Mouse (Mus musculus) lung, postnatal 0 days (tissue): ENCODE results near the gene Nr0b2. TPM values are rescaled to one million over a fixed set of nuclear protein-coding genes. Genes with fewer than 3 reads are reported as not detected.
A peak's percentile ranks its signal among the peaks of the same experiment; 100 is the strongest.

Experiments
- ATAC-seq: fragments of 200-750 bp; cut with Nextera tagmentation; 2 replicates; pipeline ENCODE4 v1.8.0; 2017; ENCODE audit warnings: moderate library complexity
- DNase-seq: peaks from one replicate; pipeline ENCODE4 v3.0.0-alpha.2; 2016; ENCODE audit warnings: low spot score
- H3K27ac ChIP-seq: fragments of 300-500 bp; sonication (generic); 2 replicates; pipeline ENCODE4 v1.5.1; 2014; ENCODE audit warnings: antibody characterized with exemption, mild to moderate bottlenecking, low read length, mixed read lengths
- H3K27me3 ChIP-seq: fragments of 300-500 bp; sonication (generic); replicated peaks from 2 replicates; pipeline ENCODE4 v1.6.1; 2014; ENCODE audit warnings: low read length, mixed read lengths; ENCODE audit not compliant: insufficient read depth
- H3K36me3 ChIP-seq: fragments of 300-500 bp; sonication (generic); 2 replicates; pipeline ENCODE4 v1.6.1; 2014; ENCODE audit warnings: low read length, mixed read lengths; ENCODE audit not compliant: insufficient read depth
- H3K4me1 ChIP-seq: fragments of 300-500 bp; sonication (generic); 2 replicates; pipeline ENCODE4 v1.6.1; 2014; ENCODE audit warnings: antibody characterized with exemption, low read depth, low read length, mixed read lengths; ENCODE audit not compliant: insufficient read depth
- H3K4me2 ChIP-seq: fragments of 300-500 bp; sonication (generic); replicated peaks from 2 replicates; pipeline ENCODE4 v1.6.1; 2014; ENCODE audit warnings: low read depth, mild to moderate bottlenecking, low read length, moderate library complexity, mixed read lengths
- H3K4me3 ChIP-seq: fragments of 300-500 bp; sonication (generic); 2 replicates; pipeline ENCODE4 v1.5.1; 2014; ENCODE audit warnings: low read depth, low read length
- H3K9ac ChIP-seq: fragments of 300-500 bp; sonication (generic); replicated peaks from 2 replicates; pipeline ENCODE4 v1.6.1; 2014; ENCODE audit warnings: low read depth, mild to moderate bottlenecking
- H3K9me3 ChIP-seq: fragments of 300-500 bp; sonication (generic); 2 replicates; pipeline ENCODE4 v1.6.1; 2016; ENCODE audit warnings: low read length, mixed read lengths
- CTCF ChIP-seq: IDR thresholded peaks from 2 replicates; pipeline ENCODE4 v1.5.1; 2016; ENCODE audit warnings: antibody characterized with exemption, mild to moderate bottlenecking
- EP300 ChIP-seq: IDR thresholded peaks from 2 replicates; pipeline ENCODE4 v1.6.1; 2016; ENCODE audit warnings: antibody characterized with exemption, mild to moderate bottlenecking, control low read depth
- WGBS: fragments of 180-500 bp; shearing (Covaris S2); extraction: QIAGEN DNeasy Blood & Tissue Kit; methylation state at CpG from one replicate; pipeline ENCODE4 v1.1.7; 2014; 5-methylcytosine and 5-hydroxymethylcytosine counted together
- polyA plus RNA-seq: library from polyadenylated mRNA; unstranded; fragments of >200 nt; fragmentation: Nextera tagmentation; extraction: Ambion mirVana; gene quantifications from 2 replicates; pipeline ENCODE4 v1.2.1, GENCODE M21; 2015

Gene Nr0b2
- polyA plus RNA-seq, 1 experiment from 2014 or later: 0.37 TPM

- TF ChIP-seq EP300 (no peak), CTCF (no peak)
- 1% methylated on average over 41 of the region's 41 CpGs for WGBS
- DNase-seq: no peak
- peak; percentile 65 for ATAC-seq
- Histone ChIP-seq H3K36me3 (0 out of 2 replicates have a peak, but pooled peaks cover 4% of the 10 kb centered on the region), H3K4me3 (peak overlapping the region; percentile 89), H3K4me2 (peak overlapping the region; percentile 94), H3K9ac (peak overlapping the region; percentile 88), H3K9me3 (no peaks in the 10 kb centered on the region), H3K4me1 (peaks cover 7% of the 10 kb centered on the region; the same call in 1 of the 2 replicates), H3K27me3 (no peaks in the 10 kb centered on the region), H3K27ac (peak overlapping the region; percentile 62)
Measured at GRCm38 (mm10) chr4:133574843-133575202, 21.6 kb downstream of the Nr0b2 start.

- Histone ChIP-seq H3K4me2 (no peak overlapping the region), H3K36me3 (peaks cover 9% of the 10 kb centered on the region; the same call in 1 of the 2 replicates), H3K27ac (no peak overlapping the region), H3K4me1 (peaks cover 7% of the 10 kb centered on the region; the same call in 1 of the 2 replicates), H3K27me3 (no peaks in the 10 kb centered on the region), H3K9ac (no peak overlapping the region), H3K9me3 (no peaks in the 10 kb centered on the region), H3K4me3 (no peak overlapping the region)
- 74% methylated on average over 12 of the region's 12 CpGs for WGBS
- ATAC-seq (no peak), DNase-seq (no peak)
- TF ChIP-seq EP300: no peak
- TF ChIP-seq CTCF: no peak
Measured at GRCm38 (mm10) chr4:133577983-133578382, 24.8 kb downstream of the Nr0b2 start.

GRCm38 (mm10) chr4:133583690-133584058, 30.5 kb downstream of the Nr0b2 start:
- no peak for TF ChIP-seq EP300
- Histone ChIP-seq H3K27me3 (no peaks in the 10 kb centered on the region), H3K4me3 (peak overlapping the region; percentile 80), H3K9ac (peak overlapping the region; percentile 80), H3K9me3 (no peaks in the 10 kb centered on the region), H3K4me1 (no peaks in the 10 kb centered on the region; the same call in 1 of the 2 replicates), H3K27ac (peak overlapping the region; percentile 67), H3K36me3 (peaks cover 20% of the 10 kb centered on the region; the same call in 1 of the 2 replicates), H3K4me2 (peak overlapping the region; percentile 100)
- ATAC-seq: peak; percentile 20; the same call in 1 of the 2 replicates
- DNase-seq: no peak
- WGBS: 60% methylated on average over 6 of the region's 6 CpGs

- peak; percentile 95 for ATAC-seq
Measured at GRCm38 (mm10) chr4:133584059-133584951, 31.1 kb downstream of the Nr0b2 start, which contains the start of gene Gpn2. Gene Gpn2 (plus strand): TSS chr4:133584362.

GRCm38 (mm10) chr4:133592570-133592969, 39.4 kb downstream of the Nr0b2 start:
- H3K27ac ChIP-seq: no peak overlapping the region
- TF ChIP-seq CTCF (peak; percentile 94), EP300 (no peak)
- H3K9me3 ChIP-seq: no peaks in the 10 kb centered on the region
- no peak overlapping the region for H3K9ac ChIP-seq
- peaks cover 9% of the 10 kb centered on the region; the same call in 1 of the 2 replicates for H3K36me3 ChIP-seq
- H3K4me1 ChIP-seq: no peaks in the 10 kb centered on the region
- WGBS: 23% methylated on average over 7 of the region's 7 CpGs
- ATAC-seq (peak; percentile 67), DNase-seq (peak; percentile 80)
- no peaks in the 10 kb centered on the region for H3K27me3 ChIP-seq
- no peak overlapping the region for H3K4me3 ChIP-seq
- no peak overlapping the region for H3K4me2 ChIP-seq

More at GRCm38 (mm10) chr4:133584059-133584951, 31.1 kb downstream of the Nr0b2 start, which contains the start of gene Gpn2:
- 1% methylated on average over 64 of the region's 65 CpGs for WGBS
- Histone ChIP-seq H3K4me2 (peak within 1 kb of the TSS; percentile 100), H3K9me3 (no peaks in the 10 kb centered on the region), H3K4me1 (no peaks in the 10 kb centered on the region; the same call in 1 of the 2 replicates), H3K9ac (peak within 1 kb of the TSS; percentile 80), H3K36me3 (peaks cover 25% of the 10 kb centered on the region; the same call in 1 of the 2 replicates), H3K27me3 (no peaks in the 10 kb centered on the region), H3K27ac (peak within 1 kb of the TSS; percentile 67), H3K4me3 (peak within 1 kb of the TSS; percentile 80)
- TF ChIP-seq EP300: no peak
- no peak for TF ChIP-seq CTCF
- peak; percentile 96 for DNase-seq

- Histone ChIP-seq H3K4me1 (peaks cover 5% of the 10 kb centered on the region; the same call in 1 of the 2 replicates), H3K36me3 (no peaks in the 10 kb centered on the region), H3K9me3 (no peaks in the 10 kb centered on the region), H3K27me3 (no peaks in the 10 kb centered on the region), H3K9ac (no peak overlapping the region), H3K4me3 (no peak overlapping the region), H3K27ac (no peak overlapping the region), H3K4me2 (no peak overlapping the region)
- WGBS: 63% methylated on average over 7 of the region's 7 CpGs
- DNase-seq (no peak), ATAC-seq (no peak)
- TF ChIP-seq EP300 (no peak), CTCF (no peak)
Measured at GRCm38 (mm10) chr4:133595538-133595937, 42.4 kb downstream of the Nr0b2 start.
